Mouse (Mus musculus) MEL (cell line): ENCODE data around the gene Zbtb20.

Experiments
- CHD1 ChIP-seq: IDR thresholded peaks from 2 replicates; pipeline ENCODE4 v1.6.1; 2012; ENCODE audit warnings: low read depth, mild to moderate bottlenecking, inconsistent platforms, low read length, improper control_type of control experiment
- CHD2 ChIP-seq: IDR thresholded peaks from 2 replicates; pipeline ENCODE4 v1.6.1; 2011; ENCODE audit warnings: low read length, improper control_type of control experiment
- CTCF ChIP-seq, 3 experiments: IDR thresholded peaks in 2 of 3; conservative IDR thresholded peaks in 1 of 3; 2 replicates each; pipeline ENCODE4 v1.5.1; 2011 to 2012; ENCODE audit warnings: low read length in 3 of 3, low read depth in 2 of 3, mild to moderate bottlenecking in 2 of 3, improper control_type of control experiment in 1 of 3, inconsistent platforms in 1 of 3, mixed read lengths in 1 of 3, moderate library complexity in 1 of 3; ENCODE audit not compliant: control insufficient read depth in 1 of 3, insufficient read depth in 1 of 3, poor library complexity in 1 of 3, severe bottlenecking in 1 of 3
- EP300 ChIP-seq, 2 experiments: IDR thresholded peaks; 2 replicates each; pipeline ENCODE4 v1.6.1; 2011; ENCODE audit warnings: improper control_type of control experiment in 2 of 2, low read length in 2 of 2, low read depth in 1 of 2, mild to moderate bottlenecking in 1 of 2
- ETS1 ChIP-seq: IDR thresholded peaks from 2 replicates; pipeline ENCODE4 v1.6.1; 2012; ENCODE audit warnings: low read depth, mild to moderate bottlenecking, inconsistent platforms, low read length, improper control_type of control experiment, moderate library complexity
- JUND ChIP-seq: IDR thresholded peaks from 2 replicates; pipeline ENCODE4 v1.6.1; 2011; ENCODE audit warnings: low read depth, mild to moderate bottlenecking, improper control_type of control experiment, low read length
- POLR2A ChIP-seq, 2 experiments: IDR thresholded peaks; 2 replicates each; pipeline ENCODE4 v1.6.1; 2011 to 2012; ENCODE audit warnings: low read length in 2 of 2, mild to moderate bottlenecking in 2 of 2, control low read depth in 1 of 2, improper control_type of control experiment in 1 of 2, low read depth in 1 of 2, moderate library complexity in 1 of 2; ENCODE audit not compliant: control insufficient read depth in 1 of 2, insufficient read depth in 1 of 2, poor library complexity in 1 of 2
- RCOR1 ChIP-seq: IDR thresholded peaks from 2 replicates; pipeline ENCODE4 v1.6.1; 2012; ENCODE audit warnings: low read depth, mild to moderate bottlenecking, inconsistent platforms, low read length, improper control_type of control experiment
- UBTF ChIP-seq: IDR thresholded peaks from 2 replicates; pipeline ENCODE4 v1.6.1; 2012; ENCODE audit warnings: low read depth, mild to moderate bottlenecking, inconsistent platforms, low read length, improper control_type of control experiment, moderate library complexity, borderline replicate concordance; ENCODE audit not compliant: insufficient read depth
- USF1 ChIP-seq: IDR thresholded peaks from 2 replicates; pipeline ENCODE4 v1.6.1; 2014; ENCODE audit warnings: low read depth, mild to moderate bottlenecking, inconsistent platforms, low read length, improper control_type of control experiment, moderate library complexity
- USF2 ChIP-seq, 2 experiments: IDR thresholded peaks; 2 replicates each; pipeline ENCODE4 v1.6.1; 2011 to 2012; ENCODE audit warnings: improper control_type of control experiment in 2 of 2, low read length in 2 of 2, borderline replicate concordance in 1 of 2, inconsistent platforms in 1 of 2, low read depth in 1 of 2, mild to moderate bottlenecking in 1 of 2; ENCODE audit not compliant: insufficient read depth in 1 of 2
- ZKSCAN1 ChIP-seq: IDR thresholded peaks from 2 replicates; pipeline ENCODE4 v1.6.1; 2012; ENCODE audit warnings: low read depth, mild to moderate bottlenecking, inconsistent platforms, low read length, improper control_type of control experiment, moderate library complexity

- no peak for TF ChIP-seq CTCF (IDR thresholded peaks at IDR 0.05 in 2 of 3, conservative IDR thresholded peaks at IDR 0.05 in 1 of 3; ENCODE audit: control insufficient read depth in 1 of 3, insufficient read depth in 1 of 3, low read depth in 2 of 3, low read length in 3 of 3, poor library complexity in 1 of 3, severe bottlenecking in 1 of 3)
- TF ChIP-seq CHD2 = no peak
- TF ChIP-seq ETS1 = no peak
- TF ChIP-seq RCOR1 = no peak
- TF ChIP-seq EP300 (IDR thresholded peaks at IDR 0.05; ENCODE audit: low read depth in 1 of 2, low read length in 2 of 2) = no peak
- no peak for TF ChIP-seq JUND
- no peak for TF ChIP-seq USF2 (IDR thresholded peaks at IDR 0.05; ENCODE audit: borderline replicate concordance in 1 of 2, insufficient read depth in 1 of 2, low read depth in 1 of 2, low read length in 2 of 2)
- no peak for TF ChIP-seq USF1
- no peak for TF ChIP-seq UBTF
- TF ChIP-seq ZKSCAN1 = no peak
- no peak for TF ChIP-seq POLR2A (IDR thresholded peaks at IDR 0.05; ENCODE audit: control insufficient read depth in 1 of 2, insufficient read depth in 1 of 2, low read depth in 1 of 2, low read length in 2 of 2, poor library complexity in 1 of 2)
- TF ChIP-seq CHD1 = no peak
Observed at GRCm38 (mm10) chr16:43328221-43328620, 452.5 kb downstream of the Zbtb20 start.
